Mouse (Mus musculus) cerebellum, adult 2 months (tissue): ENCODE measurements around the gene Astn2.

Experiments
- CTCF ChIP-seq: fragments of 200-500 bp; IDR thresholded peaks from 2 replicates; pipeline ENCODE4 v1.5.1; 2011; ENCODE audit warnings: low read depth, mild to moderate bottlenecking, control low read depth, low read length, moderate library complexity, borderline replicate concordance; ENCODE audit not compliant: insufficient read depth
- POLR2A ChIP-seq: fragments of 200-500 bp; IDR thresholded peaks from 2 replicates; pipeline ENCODE4 v1.6.1; 2011; ENCODE audit warnings: low read length, control low read depth, borderline replicate concordance; ENCODE audit not compliant: insufficient read depth

GRCm38 (mm10) chr4:65663176-65663575 lies 741.2 kb downstream of the Astn2 start:
- TF ChIP-seq CTCF (no peak), POLR2A (no peak)
